Mouse (Mus musculus) granulocyte monocyte progenitor cell, adult 5-6 weeks (primary cell): ENCODE data around the gene Pdyn. TPM values are rescaled to one million over a fixed set of nuclear protein-coding genes. Genes with fewer than 3 reads are reported as not detected.
A peak's percentile ranks its signal among the peaks of the same experiment; 100 is the strongest.

Source experiments
- ATAC-seq: replicated peaks from 2 replicates; pipeline ENCODE4 v1.8.0; 2016; ENCODE audit warnings: mild to moderate bottlenecking, moderate TSS enrichment, inconsistent platforms; ENCODE audit not compliant: poor library complexity, severe bottlenecking
- total RNA-seq, 2 experiments: library from RNA; stranded (forward) in 1 of 2; stranded (reverse) in 1 of 2; fragments of 200-712, 200-1000 nt in 1 of 2; fragments of >200 nt in 1 of 2; fragmentation: Nextera tagmentation in 1 of 2; gene quantifications; 2 replicates each; pipeline ENCODE4 v1.2.3; 2014 to 2017

The Pdyn gene
- total RNA-seq (2014; fragmentation: Nextera tagmentation) (not detected in 2 replicates), total RNA-seq (2017) (not detected in 2 replicates)

GRCm38 (mm10) chr2:129699484-129700158, at the start of gene Pdyn:
Gene Pdyn (minus strand): TSS chr2:129699844.
- no peak for ATAC-seq

DNA sequence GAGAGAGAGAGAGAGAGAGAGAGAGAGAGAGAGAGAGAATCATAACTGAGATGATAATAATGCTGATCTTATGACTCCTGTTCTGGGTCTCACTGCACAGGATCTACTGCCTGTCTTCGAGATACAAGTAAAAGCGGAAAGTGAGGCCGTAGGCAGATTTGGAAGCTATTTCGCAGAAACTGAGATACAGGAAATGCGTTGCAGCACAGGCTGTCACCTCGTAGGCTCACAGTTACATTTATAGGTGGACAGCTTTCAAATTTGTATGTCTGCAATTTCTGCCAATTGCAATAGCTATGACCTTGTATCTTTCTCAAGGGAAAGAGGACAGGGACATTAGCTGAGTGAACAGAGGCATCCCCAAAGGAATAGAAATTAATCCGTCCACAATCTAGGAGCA, 42.4 kb upstream of the Pdyn start:
- ATAC-seq = no peak

- ATAC-seq = no peak
These were observed 40.9 kb upstream of the Pdyn start for GRCm38 (mm10) chr2:129740515-129740914.

- ATAC-seq = no peak
These were observed 34.4 kb upstream of the Pdyn start for GRCm38 (mm10) chr2:129734031-129734430.

GRCm38 (mm10) chr2:129729681-129730080, 30.0 kb upstream of the Pdyn start:
- ATAC-seq = no peak

DNA sequence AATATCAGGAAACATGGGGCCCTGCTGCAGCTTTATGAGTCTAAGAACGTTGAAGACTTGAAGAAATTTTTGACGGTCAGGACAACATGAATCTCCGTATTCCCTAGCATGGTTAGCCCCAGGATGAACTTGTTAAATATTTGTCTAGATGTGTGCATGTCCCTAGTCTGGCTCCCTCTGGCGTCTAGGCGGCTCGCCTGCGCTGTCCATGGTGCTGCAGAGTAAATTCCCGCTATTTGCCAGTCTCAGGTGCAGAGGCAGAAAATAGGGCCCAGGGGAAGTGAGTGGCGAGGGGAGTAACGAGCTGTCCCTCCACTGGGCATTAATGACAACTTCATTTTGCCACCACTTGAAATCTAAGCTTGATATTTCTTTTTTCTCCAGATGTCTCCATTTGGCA, 16.0 kb upstream of the Pdyn start:
- peak; percentile 63 for ATAC-seq

GRCm38 (mm10) chr2:129713026-129713544, 13.4 kb upstream of the Pdyn start:
- no peak for ATAC-seq

DNA sequence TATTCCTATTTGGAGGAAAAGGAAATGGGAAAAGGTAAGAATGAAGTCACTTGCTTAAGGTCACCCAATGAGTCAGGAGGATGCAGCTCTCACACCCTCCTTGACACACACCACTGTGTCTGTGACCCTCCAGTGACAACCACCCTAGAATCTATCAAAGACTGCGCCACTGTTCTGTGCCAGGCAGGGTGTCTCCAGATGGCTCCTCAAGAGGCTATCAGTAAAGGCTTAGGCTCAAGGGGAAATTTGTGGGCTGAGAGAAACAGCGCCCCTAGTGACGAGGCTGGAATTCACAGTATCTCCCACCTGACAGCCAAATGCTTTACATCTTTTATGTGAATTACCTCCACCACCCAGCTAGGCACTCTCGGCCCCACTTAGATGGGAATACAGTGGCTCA, 3.6 kb downstream of the Pdyn start:
- peak; percentile 40; the same call in 1 of the 2 replicates for ATAC-seq

DNA sequence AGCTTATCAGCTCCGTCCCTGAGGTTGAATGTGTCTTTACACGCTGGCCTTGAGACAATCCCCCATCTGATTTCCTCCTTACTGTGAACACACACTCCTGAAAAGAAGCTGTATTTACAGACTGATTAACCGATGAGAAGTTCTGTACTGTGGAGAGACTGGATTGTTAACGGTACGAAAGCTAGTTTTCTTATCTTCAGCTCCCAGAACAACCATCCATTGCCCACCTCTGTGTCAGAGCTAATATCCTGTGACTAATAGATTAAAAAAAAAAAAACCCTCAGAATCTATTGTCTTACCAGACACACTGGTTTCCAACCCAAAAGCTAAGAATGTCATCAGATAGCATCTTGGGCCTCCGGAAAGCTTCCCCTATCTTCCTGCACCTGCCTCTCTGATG, 5.3 kb downstream of the Pdyn start:
- no peak for ATAC-seq

- ATAC-seq = no peak
These were observed 7.0 kb downstream of the Pdyn start for GRCm38 (mm10) chr2:129692694-129693093.

- no peak for ATAC-seq
These were observed 9.9 kb downstream of the Pdyn start for GRCm38 (mm10) chr2:129689694-129690093.

GRCm38 (mm10) chr2:129688036-129688625, 11.5 kb downstream of the Pdyn start:
- ATAC-seq = no peak

- ATAC-seq = no peak
These were observed 12.7 kb downstream of the Pdyn start for GRCm38 (mm10) chr2:129686908-129687307.

DNA sequence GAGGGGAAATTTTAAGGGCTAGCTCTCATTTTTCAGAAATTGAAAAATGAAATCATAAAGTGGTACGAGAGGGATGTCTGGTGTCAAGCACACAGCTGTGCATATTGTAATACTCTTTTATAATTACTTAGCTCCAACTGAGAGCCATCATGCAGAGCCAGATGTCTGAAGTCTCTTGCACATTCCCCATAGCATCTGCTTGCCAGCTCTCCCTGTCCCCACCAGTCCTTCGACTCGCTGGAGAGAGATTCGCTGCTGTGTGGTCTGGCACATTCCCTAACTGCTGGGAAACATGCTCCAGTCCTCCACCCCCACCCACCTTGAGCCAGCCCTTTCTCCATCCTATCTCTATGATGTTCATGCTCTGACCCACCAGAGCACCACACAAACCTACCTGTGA, 15.6 kb downstream of the Pdyn start:
- no peak for ATAC-seq

DNA sequence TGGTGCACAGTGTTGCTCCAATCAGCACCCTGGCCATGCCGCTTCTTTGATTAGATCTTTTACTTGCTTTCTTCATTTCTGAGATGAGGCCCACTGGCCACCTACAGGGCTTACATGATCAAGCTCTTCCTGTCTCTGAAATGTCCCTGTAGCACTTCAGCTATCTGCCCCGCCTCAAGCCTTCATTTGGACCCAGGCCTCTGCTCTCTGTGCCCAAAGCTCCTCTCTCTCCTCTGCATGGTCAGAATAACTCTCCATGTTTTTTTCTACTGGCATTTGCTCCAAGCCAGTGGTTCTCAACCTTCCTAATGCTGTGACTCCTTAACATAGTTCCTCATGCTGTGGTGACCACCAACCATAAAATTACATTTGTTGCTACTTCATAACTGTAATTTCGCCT, 19.4 kb downstream of the Pdyn start:
- no peak for ATAC-seq

DNA sequence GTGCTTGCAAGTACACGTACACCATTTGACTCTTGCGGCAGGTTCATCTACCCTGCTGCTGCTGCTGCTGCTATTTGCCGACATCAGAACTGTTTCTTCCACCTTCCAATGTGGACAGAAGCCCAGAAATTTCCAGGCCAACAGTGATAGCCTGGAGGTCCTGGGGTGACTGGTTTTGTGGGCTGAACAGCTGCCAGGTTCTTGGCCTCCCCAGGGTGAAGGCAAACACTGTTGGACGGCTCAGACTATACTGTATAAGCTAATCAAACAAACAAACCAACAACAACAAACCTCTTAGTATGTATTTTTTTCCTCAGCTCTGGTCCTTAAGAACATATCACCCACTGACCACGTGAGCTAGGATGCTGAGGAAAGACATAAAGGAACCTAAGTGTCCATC, 20.6 kb downstream of the Pdyn start:
- ATAC-seq = no peak

GRCm38 (mm10) chr2:129677664-129678063, 22.0 kb downstream of the Pdyn start:
- ATAC-seq = no peak

GRCm38 (mm10) chr2:129674935-129675634, 24.6 kb downstream of the Pdyn start:
- ATAC-seq = peak; percentile 97

DNA sequence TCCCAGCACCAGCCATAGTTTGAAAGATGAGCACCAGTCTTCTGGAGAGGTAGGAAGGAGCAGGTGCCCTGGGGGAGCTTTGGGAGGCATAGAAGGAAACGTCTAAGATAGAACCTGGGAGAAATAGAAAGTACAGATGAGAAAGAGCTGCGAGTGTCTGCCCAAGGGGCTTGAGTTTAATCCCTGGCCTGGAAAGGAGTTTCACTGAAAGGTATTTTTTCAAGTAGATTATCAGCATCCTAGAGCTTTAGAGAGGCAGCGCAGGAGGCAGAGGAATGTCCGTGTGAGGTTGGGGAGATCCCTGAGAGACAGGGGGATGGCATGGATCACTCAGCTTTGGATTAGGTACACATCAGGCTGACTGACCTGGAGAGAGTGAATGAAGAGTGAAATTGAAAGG, 27.7 kb downstream of the Pdyn start:
- ATAC-seq = no peak

- ATAC-seq = no peak
These were observed 37.2 kb downstream of the Pdyn start for GRCm38 (mm10) chr2:129662484-129662883.

- ATAC-seq = no peak
These were observed 39.6 kb downstream of the Pdyn start for GRCm38 (mm10) chr2:129660020-129660419.
